Mouse (Mus musculus) forebrain, embryonic 11.5 days (tissue): ENCODE results near the gene Rpia. TPM values are rescaled to one million over a fixed set of nuclear protein-coding genes. Genes with fewer than 3 reads are reported as not detected.
A peak's percentile ranks its signal among the peaks of the same experiment; 100 is the strongest.

ENCODE experiments used
- ATAC-seq: fragments of 200-750 bp; cut with Nextera tagmentation; replicated peaks from 2 replicates; pipeline ENCODE4 v1.8.0; 2017; ENCODE audit warnings: moderate TSS enrichment; ENCODE audit not compliant: low FRiP score
- DNase-seq: peaks from one replicate; pipeline ENCODE4 v3.0.0-alpha.2; 2017; ENCODE audit warnings: low spot score
- H3K27ac ChIP-seq: fragments of 300-500 bp; sonication (generic); 2 replicates; pipeline ENCODE4 v1.5.1; 2014; ENCODE audit warnings: low read depth, low read length
- H3K27me3 ChIP-seq: fragments of 300-500 bp; sonication (generic); 2 replicates; pipeline ENCODE4 v1.6.1; 2014; ENCODE audit warnings: mild to moderate bottlenecking, low read length, mixed read lengths; ENCODE audit not compliant: control insufficient read depth, insufficient read depth
- H3K36me3 ChIP-seq: fragments of 300-500 bp; sonication (generic); 2 replicates; pipeline ENCODE4 v1.6.1; 2014; ENCODE audit warnings: mild to moderate bottlenecking, low read length, moderate library complexity, mixed read lengths; ENCODE audit not compliant: control insufficient read depth, insufficient read depth
- H3K4me1 ChIP-seq: fragments of 300-500 bp; sonication (generic); replicated peaks from 2 replicates; pipeline ENCODE4 v1.6.1; 2014; ENCODE audit warnings: low read length, mixed read lengths; ENCODE audit not compliant: control insufficient read depth, insufficient read depth
- H3K4me2 ChIP-seq: fragments of 300-500 bp; sonication (generic); 2 replicates; pipeline ENCODE4 v1.6.1; 2014; ENCODE audit warnings: low read depth, mild to moderate bottlenecking, low read length, moderate library complexity, mixed read lengths; ENCODE audit not compliant: severe bottlenecking
- H3K4me3 ChIP-seq: fragments of 300-500 bp; sonication (generic); 2 replicates; pipeline ENCODE4 v1.5.1; 2014; ENCODE audit warnings: low read depth, low read length
- H3K9ac ChIP-seq: fragments of 300-500 bp; sonication (generic); 2 replicates; pipeline ENCODE4 v1.6.1; 2014; ENCODE audit warnings: low read length
- H3K9me3 ChIP-seq: fragments of 300-500 bp; sonication (generic); 2 replicates; pipeline ENCODE4 v1.6.1; 2016; ENCODE audit warnings: low read length, mixed read lengths; ENCODE audit not compliant: control insufficient read depth
- WGBS: fragments of 180-500 bp; shearing (Covaris S2); extraction: QIAGEN DNeasy Blood & Tissue Kit; methylation state at CpG from one replicate; pipeline ENCODE4 v1.1.7; 2014; 5-methylcytosine and 5-hydroxymethylcytosine counted together
- polyA plus RNA-seq: library from polyadenylated mRNA; unstranded; fragments of >200 nt; fragmentation: Nextera tagmentation; extraction: Ambion mirVana; gene quantifications from 2 replicates; pipeline ENCODE4 v1.2.1, GENCODE M21; 2014

Gene Rpia
- polyA plus RNA-seq, 1 experiment from 2014 or later: 3.3 TPM

GRCm38 (mm10) chr6:70752351-70752750 is 39.7 kb downstream of the Rpia start:
- no peak overlapping the region for H3K4me2 ChIP-seq
- DNase-seq (peak; percentile 64), ATAC-seq (no peak)
- no peak overlapping the region for H3K9ac ChIP-seq
- H3K4me3 ChIP-seq: no peak overlapping the region
- 57% methylated on average over 8 of the region's 8 CpGs for WGBS
- H3K9me3 ChIP-seq: no peaks in the 10 kb centered on the region
- H3K27ac ChIP-seq: no peak overlapping the region
- H3K4me1 ChIP-seq: no peaks in the 10 kb centered on the region
- no peaks in the 10 kb centered on the region for H3K36me3 ChIP-seq
- H3K27me3 ChIP-seq: no peaks in the 10 kb centered on the region

- H3K27me3 ChIP-seq: no peaks in the 10 kb centered on the region
- no peaks in the 10 kb centered on the region for H3K9me3 ChIP-seq
- ATAC-seq: no peak
- H3K36me3 ChIP-seq: no peaks in the 10 kb centered on the region
- H3K4me3 ChIP-seq: no peak overlapping the region
- no peak overlapping the region for H3K9ac ChIP-seq
- no peak overlapping the region for H3K27ac ChIP-seq
- 75% methylated on average over 6 of the region's 6 CpGs for WGBS
- no peak for DNase-seq
- no peak overlapping the region for H3K4me2 ChIP-seq
- no peaks in the 10 kb centered on the region for H3K4me1 ChIP-seq
Measured at GRCm38 (mm10) chr6:70751898-70752273, 40.1 kb downstream of the Rpia start.

GRCm38 (mm10) chr6:70751251-70751897 is 40.7 kb downstream of the Rpia start:
- 80% methylated on average over 8 of the region's 8 CpGs for WGBS
- H3K9ac ChIP-seq: no peak overlapping the region
- ATAC-seq (no peak), DNase-seq (no peak)
- H3K4me1 ChIP-seq: no peaks in the 10 kb centered on the region
- no peaks in the 10 kb centered on the region for H3K9me3 ChIP-seq
- no peaks in the 10 kb centered on the region for H3K36me3 ChIP-seq
- H3K27ac ChIP-seq: no peak overlapping the region
- H3K27me3 ChIP-seq: no peaks in the 10 kb centered on the region
- no peak overlapping the region for H3K4me3 ChIP-seq
- H3K4me2 ChIP-seq: no peak overlapping the region

GRCm38 (mm10) chr6:70749750-70750149 is 42.3 kb downstream of the Rpia start:
- H3K27ac ChIP-seq: no peak overlapping the region
- WGBS: 59% methylated on average over 1 of the region's 1 CpGs
- DNase-seq (no peak), ATAC-seq (no peak)
- no peak overlapping the region for H3K4me3 ChIP-seq
- H3K36me3 ChIP-seq: no peaks in the 10 kb centered on the region
- no peak overlapping the region for H3K4me2 ChIP-seq
- H3K4me1 ChIP-seq: no peaks in the 10 kb centered on the region
- H3K27me3 ChIP-seq: no peaks in the 10 kb centered on the region
- H3K9me3 ChIP-seq: no peaks in the 10 kb centered on the region
- no peak overlapping the region for H3K9ac ChIP-seq

- Histone ChIP-seq H3K9me3 (no peaks in the 10 kb centered on the region), H3K27ac (no peak overlapping the region), H3K36me3 (no peaks in the 10 kb centered on the region), H3K27me3 (no peaks in the 10 kb centered on the region), H3K9ac (no peak overlapping the region), H3K4me1 (no peaks in the 10 kb centered on the region), H3K4me2 (no peak overlapping the region), H3K4me3 (no peak overlapping the region)
- DNase-seq: no peak
- no peak for ATAC-seq
- 90% methylated on average over 5 of the region's 5 CpGs for WGBS
Measured at GRCm38 (mm10) chr6:70747702-70748101, 44.3 kb downstream of the Rpia start.

GRCm38 (mm10) chr6:70743902-70744301 is 48.1 kb downstream of the Rpia start:
- no peak for ATAC-seq
- Histone ChIP-seq H3K4me3 (no peak overlapping the region), H3K4me1 (no peaks in the 10 kb centered on the region), H3K4me2 (no peak overlapping the region), H3K36me3 (no peaks in the 10 kb centered on the region), H3K9ac (no peak overlapping the region), H3K27ac (no peak overlapping the region), H3K27me3 (no peaks in the 10 kb centered on the region), H3K9me3 (no peaks in the 10 kb centered on the region)
- WGBS: 79% methylated on average over 5 of the region's 5 CpGs
- no peak for DNase-seq

- DNase-seq (no peak), ATAC-seq (no peak)
- Histone ChIP-seq H3K9ac (no peak overlapping the region), H3K4me2 (no peak overlapping the region), H3K9me3 (no peaks in the 10 kb centered on the region), H3K36me3 (no peaks in the 10 kb centered on the region), H3K4me3 (no peak overlapping the region), H3K27ac (no peak overlapping the region), H3K27me3 (no peaks in the 10 kb centered on the region), H3K4me1 (no peaks in the 10 kb centered on the region)
- 90% methylated on average over 4 of the region's 4 CpGs for WGBS
Measured at GRCm38 (mm10) chr6:70742833-70743232, 49.2 kb downstream of the Rpia start.

GRCm38 (mm10) chr6:70740535-70740934 is 51.5 kb downstream of the Rpia start:
- Histone ChIP-seq H3K27me3 (no peaks in the 10 kb centered on the region), H3K36me3 (no peaks in the 10 kb centered on the region), H3K4me2 (no peak overlapping the region), H3K27ac (no peak overlapping the region), H3K4me3 (no peak overlapping the region), H3K4me1 (no peaks in the 10 kb centered on the region), H3K9ac (no peak overlapping the region), H3K9me3 (no peaks in the 10 kb centered on the region)
- DNase-seq (no peak), ATAC-seq (no peak)

- Histone ChIP-seq H3K9ac (no peak overlapping the region), H3K27me3 (no peaks in the 10 kb centered on the region), H3K27ac (no peak overlapping the region), H3K36me3 (no peaks in the 10 kb centered on the region), H3K9me3 (no peaks in the 10 kb centered on the region), H3K4me1 (no peaks in the 10 kb centered on the region), H3K4me2 (no peak overlapping the region), H3K4me3 (no peak overlapping the region)
- WGBS: 80% methylated on average over 1 of the region's 1 CpGs
- no peak for DNase-seq
- no peak for ATAC-seq
Measured at GRCm38 (mm10) chr6:70739456-70739855, 52.6 kb downstream of the Rpia start.
